Mouse (Mus musculus) thymus, adult 2 months (tissue): ENCODE data around the gene U2af1l4. TPM values are rescaled to one million over a fixed set of nuclear protein-coding genes. Genes with fewer than 3 reads are reported as not detected.

Source experiments
- DNase-seq: peaks from one replicate; pipeline ENCODE4 v3.0.0; 2021
- H3K27ac ChIP-seq: fragments of 200-500 bp; 2 replicates; pipeline ENCODE4 v1.5.1; 2012; ENCODE audit warnings: low read length, control low read depth; ENCODE audit not compliant: control insufficient read depth, insufficient read depth
- H3K27me3 ChIP-seq: fragments of 200-500 bp; 2 replicates; pipeline ENCODE4 v1.6.1; 2012; ENCODE audit warnings: mild to moderate bottlenecking, low read length, moderate library complexity, mixed read lengths; ENCODE audit not compliant: control insufficient read depth, insufficient read depth
- H3K36me3 ChIP-seq: fragments of 200-500 bp; 2 replicates; pipeline ENCODE4 v1.6.1; 2012; ENCODE audit warnings: mild to moderate bottlenecking, low read length, moderate library complexity; ENCODE audit not compliant: control insufficient read depth, insufficient read depth
- H3K4me1 ChIP-seq: fragments of 200-500 bp; replicated peaks from 2 replicates; pipeline ENCODE4 v1.6.1; 2012; ENCODE audit warnings: low read length; ENCODE audit not compliant: control insufficient read depth, insufficient read depth
- H3K4me3 ChIP-seq: fragments of 200-500 bp; 2 replicates; pipeline ENCODE4 v1.5.1; 2012; ENCODE audit warnings: mild to moderate bottlenecking, low read length, control low read depth, moderate library complexity; ENCODE audit not compliant: control insufficient read depth, insufficient read depth
- CTCF ChIP-seq: fragments of 200-500 bp; IDR thresholded peaks from 2 replicates; pipeline ENCODE4 v1.5.1; 2012; ENCODE audit warnings: mild to moderate bottlenecking, control low read depth, low read length, moderate library complexity, borderline replicate concordance; ENCODE audit not compliant: control insufficient read depth, poor library complexity, insufficient read depth; ENCODE audit errors: extremely low read depth
- POLR2A ChIP-seq: fragments of 200-500 bp; IDR thresholded peaks from 2 replicates; pipeline ENCODE4 v1.6.1; 2012; ENCODE audit warnings: mild to moderate bottlenecking, low read length, control low read depth, moderate library complexity; ENCODE audit not compliant: control insufficient read depth, poor library complexity, insufficient read depth; ENCODE audit errors: extremely low read depth
- WGBS: fragments of 180-500 bp; shearing (Covaris S2); methylation state at CpG from one replicate; pipeline ENCODE4 v1.1.7; 2018; 5-methylcytosine and 5-hydroxymethylcytosine counted together
- polyA plus RNA-seq: library from polyadenylated mRNA; depleted of rRNA; stranded (reverse); fragments of >200 nt; gene quantifications from 2 replicates; pipeline ENCODE4 v1.2.3, GENCODE M21; 2012

U2af1l4 gene
- polyA plus RNA-seq, 1 experiment: 84.2 TPM

- no peaks in the 10 kb centered on the region for H3K27me3 ChIP-seq
- no peak overlapping the region for H3K4me3 ChIP-seq
- peaks cover 42% of the 10 kb centered on the region for H3K36me3 ChIP-seq
- peaks cover 10% of the 10 kb centered on the region for H3K4me1 ChIP-seq
- TF ChIP-seq CTCF: no peak
- TF ChIP-seq POLR2A: no peak
- H3K27ac ChIP-seq: no peak overlapping the region
- 97% methylated on average over 28 of the region's 28 CpGs for WGBS
- DNase-seq: no peak
These were observed 23.4 kb downstream of the U2af1l4 start for GRCm38 (mm10) chr7:30586455-30587020.

GRCm38 (mm10) chr7:30587842-30588667, 25.0 kb downstream of the U2af1l4 start:
- WGBS: 2% methylated on average over 67 of the region's 67 CpGs
- H3K27me3 ChIP-seq: no peaks in the 10 kb centered on the region
- TF ChIP-seq CTCF: no peak
- peak; percentile 51; the same call in 1 of the 2 replicates for TF ChIP-seq POLR2A
- H3K4me3 ChIP-seq: peak overlapping the region; percentile 98
- DNase-seq: no peak
- peaks cover 30% of the 10 kb centered on the region for H3K36me3 ChIP-seq
- H3K27ac ChIP-seq: peak overlapping the region; percentile 51; the same call in 1 of the 2 replicates
- peaks cover 10% of the 10 kb centered on the region for H3K4me1 ChIP-seq

- Histone ChIP-seq H3K4me1 (peaks cover 10% of the 10 kb centered on the region), H3K27me3 (no peaks in the 10 kb centered on the region), H3K4me3 (peak within 1 kb of the TSS; percentile 98), H3K36me3 (peaks cover 23% of the 10 kb centered on the region), H3K27ac (peak within 1 kb of the TSS; percentile 51)
- peak; percentile 50; the same call in 1 of the 2 replicates for TF ChIP-seq POLR2A
- 0 out of 2 replicates have a peak, but pooled peaks have one; percentile 13 for TF ChIP-seq CTCF
- DNase-seq: peak; percentile 91
- WGBS: under 1% methylated on average over 64 of the region's 68 CpGs
These were observed 25.8 kb downstream of the U2af1l4 start, which contains the start of gene Kmt2b for GRCm38 (mm10) chr7:30588676-30589434. Gene Kmt2b (minus strand): TSS chr7:30588726.

- 34% methylated on average over 40 of the region's 40 CpGs for WGBS
These were observed 26.6 kb downstream of the U2af1l4 start for GRCm38 (mm10) chr7:30589435-30590301.

GRCm38 (mm10) chr7:30590927-30591604, 28.0 kb downstream of the U2af1l4 start:
- Histone ChIP-seq H3K27ac (no peak overlapping the region), H3K4me3 (no peak overlapping the region), H3K4me1 (peaks cover 10% of the 10 kb centered on the region), H3K27me3 (no peaks in the 10 kb centered on the region), H3K36me3 (peaks cover 2% of the 10 kb centered on the region)
- TF ChIP-seq POLR2A (no peak), CTCF (no peak)
- WGBS: 96% methylated on average over 9 of the region's 9 CpGs
- no peak for DNase-seq

More at GRCm38 (mm10) chr7:30589435-30590301, 26.6 kb downstream of the U2af1l4 start:
- TF ChIP-seq POLR2A (no peak), CTCF (peak; percentile 84; the same call in 1 of the 2 replicates)
- no peaks in the 10 kb centered on the region for H3K27me3 ChIP-seq
- peak overlapping the region; percentile 96 for H3K4me3 ChIP-seq
- H3K4me1 ChIP-seq: peaks cover 10% of the 10 kb centered on the region
- H3K27ac ChIP-seq: peak overlapping the region; percentile 24
- peaks cover 16% of the 10 kb centered on the region for H3K36me3 ChIP-seq
- peak; percentile 83 for DNase-seq
